In the genomic region with DNA sequence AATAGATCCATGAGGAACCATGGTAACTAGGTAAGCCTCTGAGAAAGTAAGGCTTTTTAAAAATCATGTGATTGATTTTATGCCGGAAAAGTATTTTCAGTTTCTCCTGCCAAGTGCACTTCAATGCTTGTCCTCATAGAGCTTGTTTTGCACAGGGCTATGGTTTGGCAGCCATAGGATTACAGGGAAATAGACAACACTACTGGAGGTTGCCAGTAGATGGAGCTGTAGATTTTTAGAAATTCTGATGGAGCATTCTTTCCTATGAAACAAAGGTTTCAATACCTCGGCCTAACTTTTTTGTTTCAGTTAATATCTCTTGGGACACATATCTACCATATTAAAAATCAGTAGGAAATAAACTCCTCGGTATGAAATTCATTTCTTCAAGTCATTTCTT, we compare ENCODE assay signal across 8 mouse cellular contexts.
A peak's percentile ranks its signal among the peaks of the same experiment; 100 is the strongest.
DNase-seq lines count a peak whose midpoint lies in the region; ATAC-seq lines count a peak whose summit lies in the region.

No protein-coding gene starts in this region.

- ATAC-seq in erythroblast, adult 5-6 weeks (replicated peaks; ENCODE audit: low FRiP score, poor library complexity, severe bottlenecking) = no peak

- peak; percentile 12 to 22 for DNase-seq in kidney, adult 8-10 months
- no peak for DNase-seq in kidney, adult 18-20 months
- peak; percentile 43 for DNase-seq in ES-CJ7 (ENCODE audit: low read depth, low spot score)
- peak; percentile 55 for DNase-seq in ZHBTc4 (ENCODE audit: low read depth, low spot score)
- DNase-seq in large intestine, adult 2 months (ENCODE audit: low read depth, low spot score) = peak; percentile 24
- no peak for DNase-seq in testis, postnatal 14 days (ENCODE audit: low spot score)
- no peak for DNase-seq in frontal cortex, postnatal 10 days (ENCODE audit: low spot score in 2 of 2)

- WGBS in large intestine, adult 2 months = 29% methylated on average over 3 of the region's 3 CpGs

Comparison
In these comparisons a context has a peak if more than half of its experiments do, and no peak if none do; other contexts are left out.
1. DNase-seq: peak in kidney, adult 8-10 months (2 of 2), ES-CJ7 (single experiment), ZHBTc4 (single experiment) and large intestine, adult 2 months (single experiment); none in kidney, adult 18-20 months (single experiment), testis, postnatal 14 days (single experiment) and frontal cortex, postnatal 10 days (0 of 2).